Mouse (Mus musculus) lung, embryonic 14.5 days (tissue): ENCODE results near the gene S100a3. TPM values are rescaled to one million over a fixed set of nuclear protein-coding genes. Genes with fewer than 3 reads are reported as not detected.

Experiments used
- ATAC-seq: fragments of 200-750 bp; cut with Nextera tagmentation; 2 replicates; pipeline ENCODE4 v1.8.0; 2017; ENCODE audit warnings: mild to moderate bottlenecking, moderate TSS enrichment, moderate library complexity; ENCODE audit not compliant: insufficient read depth
- DNase-seq: peaks from one replicate; pipeline ENCODE4 v3.0.0-alpha.2; 2015
- H3K27ac ChIP-seq: fragments of 300-500 bp; sonication (generic); 2 replicates; pipeline ENCODE4 v1.5.1; 2014; ENCODE audit warnings: low read depth, mild to moderate bottlenecking, moderate library complexity
- H3K27me3 ChIP-seq: fragments of 300-500 bp; sonication (generic); 2 replicates; pipeline ENCODE4 v1.6.1; 2014; ENCODE audit warnings: low read length, control low read depth; ENCODE audit not compliant: insufficient read depth
- H3K36me3 ChIP-seq: fragments of 300-500 bp; sonication (generic); 2 replicates; pipeline ENCODE4 v1.6.1; 2014; ENCODE audit warnings: control low read depth; ENCODE audit not compliant: insufficient read depth
- H3K4me1 ChIP-seq: fragments of 300-500 bp; sonication (generic); 2 replicates; pipeline ENCODE4 v1.6.1; 2014; ENCODE audit warnings: antibody characterized with exemption, control low read depth; ENCODE audit not compliant: insufficient read depth
- H3K4me2 ChIP-seq: fragments of 300-500 bp; sonication (generic); 2 replicates; pipeline ENCODE4 v1.6.1; 2014; ENCODE audit warnings: mild to moderate bottlenecking
- H3K4me3 ChIP-seq: fragments of 300-500 bp; sonication (generic); 2 replicates; pipeline ENCODE4 v1.5.1; 2014; ENCODE audit warnings: low read depth, low read length
- H3K9ac ChIP-seq: fragments of 300-500 bp; sonication (generic); 2 replicates; pipeline ENCODE4 v1.6.1; 2014
- H3K9me3 ChIP-seq: fragments of 300-500 bp; sonication (generic); 2 replicates; pipeline ENCODE4 v1.6.1; 2016; ENCODE audit warnings: low read depth, low read length, control low read depth
- CTCF ChIP-seq: IDR thresholded peaks from 2 replicates; pipeline ENCODE4 v1.5.1; 2016; ENCODE audit warnings: antibody characterized with exemption, low read depth
- WGBS: fragments of 180-500 bp; shearing (Covaris S2); extraction: QIAGEN DNeasy Blood & Tissue Kit; methylation state at CpG from one replicate; pipeline ENCODE4 v1.1.7; 2014; 5-methylcytosine and 5-hydroxymethylcytosine counted together
- polyA plus RNA-seq: library from polyadenylated mRNA; unstranded; fragments of >200 nt; fragmentation: Nextera tagmentation; extraction: Ambion mirVana; gene quantifications from 2 replicates; pipeline ENCODE4 v1.2.1, GENCODE M21; 2014

S100a3 gene
- polyA plus RNA-seq, 1 experiment from 2014 or later, result 0.49 TPM

GRCm38 (mm10) chr3:90515789-90516188 lies 44.6 kb upstream of the S100a3 start:
- no peak for TF ChIP-seq CTCF
- 94% methylated on average over 4 of the region's 4 CpGs for WGBS
- Histone ChIP-seq H3K36me3 (no peaks in the 10 kb centered on the region), H3K4me1 (peaks cover 4% of the 10 kb centered on the region), H3K9me3 (no peaks in the 10 kb centered on the region), H3K4me2 (peak overlapping the region; percentile 86; the same call in 1 of the 2 replicates), H3K4me3 (no peak overlapping the region), H3K27ac (no peak overlapping the region), H3K27me3 (no peaks in the 10 kb centered on the region; the same call in 1 of the 2 replicates), H3K9ac (no peak overlapping the region)
- ATAC-seq (no peak), DNase-seq (no peak)

GRCm38 (mm10) chr3:90517711-90518110 lies 42.7 kb upstream of the S100a3 start:
- Histone ChIP-seq H3K27me3 (no peaks in the 10 kb centered on the region; the same call in 1 of the 2 replicates), H3K4me1 (peaks cover 4% of the 10 kb centered on the region), H3K9ac (no peak overlapping the region), H3K9me3 (no peaks in the 10 kb centered on the region), H3K36me3 (no peaks in the 10 kb centered on the region), H3K27ac (no peak overlapping the region), H3K4me3 (no peak overlapping the region), H3K4me2 (no peak overlapping the region)
- ATAC-seq (no peak), DNase-seq (no peak)
- WGBS, result 70% methylated on average over 4 of the region's 4 CpGs
- TF ChIP-seq CTCF, result no peak

GRCm38 (mm10) chr3:90525421-90525820 lies 35.0 kb upstream of the S100a3 start:
- Histone ChIP-seq H3K36me3 (no peaks in the 10 kb centered on the region), H3K4me1 (peaks cover 3% of the 10 kb centered on the region; the same call in 1 of the 2 replicates), H3K4me2 (no peak overlapping the region), H3K9ac (no peak overlapping the region), H3K27ac (no peak overlapping the region), H3K9me3 (no peaks in the 10 kb centered on the region), H3K4me3 (no peak overlapping the region), H3K27me3 (no peaks in the 10 kb centered on the region)
- peak; percentile 75 for TF ChIP-seq CTCF
- peak; percentile 29; the same call in 1 of the 2 replicates for ATAC-seq
- WGBS, result 44% methylated on average over 4 of the region's 4 CpGs
- peak; percentile 72 for DNase-seq

GRCm38 (mm10) chr3:90526076-90526475 lies 34.3 kb upstream of the S100a3 start:
- Histone ChIP-seq H3K36me3 (no peaks in the 10 kb centered on the region), H3K4me2 (no peak overlapping the region), H3K4me1 (peaks cover 3% of the 10 kb centered on the region; the same call in 1 of the 2 replicates), H3K27ac (no peak overlapping the region), H3K9me3 (no peaks in the 10 kb centered on the region), H3K9ac (no peak overlapping the region), H3K4me3 (no peak overlapping the region), H3K27me3 (no peaks in the 10 kb centered on the region)
- 65% methylated on average over 2 of the region's 2 CpGs for WGBS
- ATAC-seq (peak; percentile 3; the same call in 1 of the 2 replicates), DNase-seq (no peak)
- no peak for TF ChIP-seq CTCF

- TF ChIP-seq CTCF, result no peak
- H3K9ac ChIP-seq, result no peak within 1 kb of the TSS
- no peak within 1 kb of the TSS for H3K4me3 ChIP-seq
These were observed 33.8 kb upstream of the S100a3 start, which contains the start of gene S100a14 for GRCm38 (mm10) chr3:90526580-90526979. Gene S100a14, plus strand, starts transcription at chr3:90526856.

GRCm38 (mm10) chr3:90527291-90527873 lies 33.0 kb upstream of the S100a3 start:
- DNase-seq (no peak), ATAC-seq (no peak)
- Histone ChIP-seq H3K4me2 (no peak overlapping the region), H3K27ac (no peak overlapping the region), H3K4me1 (peaks cover 3% of the 10 kb centered on the region; the same call in 1 of the 2 replicates), H3K4me3 (no peak overlapping the region), H3K27me3 (no peaks in the 10 kb centered on the region), H3K36me3 (no peaks in the 10 kb centered on the region), H3K9ac (no peak overlapping the region), H3K9me3 (no peaks in the 10 kb centered on the region)
- 82% methylated on average over 7 of the region's 7 CpGs for WGBS
- no peak for TF ChIP-seq CTCF

More at GRCm38 (mm10) chr3:90526580-90526979, 33.8 kb upstream of the S100a3 start, which contains the start of gene S100a14:
- ATAC-seq (peak; percentile 89), DNase-seq (peak; percentile 63)
- Histone ChIP-seq H3K27me3 (no peaks in the 10 kb centered on the region), H3K27ac (no peak within 1 kb of the TSS), H3K4me2 (no peak within 1 kb of the TSS), H3K4me1 (peaks cover 3% of the 10 kb centered on the region; the same call in 1 of the 2 replicates), H3K9me3 (no peaks in the 10 kb centered on the region), H3K36me3 (no peaks in the 10 kb centered on the region)
- WGBS, result 47% methylated on average over 5 of the region's 5 CpGs

- ATAC-seq (no peak), DNase-seq (no peak)
- no peaks in the 10 kb centered on the region for H3K4me1 ChIP-seq
- WGBS, result 52% methylated on average over 5 of the region's 5 CpGs
- H3K27ac ChIP-seq, result no peak overlapping the region
- no peaks in the 10 kb centered on the region for H3K9me3 ChIP-seq
- H3K27me3 ChIP-seq, result no peaks in the 10 kb centered on the region
- no peak overlapping the region for H3K4me2 ChIP-seq
- H3K4me3 ChIP-seq, result no peak overlapping the region
- no peaks in the 10 kb centered on the region for H3K36me3 ChIP-seq
- no peak for TF ChIP-seq CTCF
- H3K9ac ChIP-seq, result no peak overlapping the region
These were observed 28.7 kb upstream of the S100a3 start for GRCm38 (mm10) chr3:90531713-90532112.
